Mouse (Mus musculus) heart, adult 2 months (tissue): Measurements from ENCODE around the gene Vmn1r86.

Experiments used
- CTCF ChIP-seq: fragments of 200-600 bp; IDR thresholded peaks from 2 replicates; pipeline ENCODE4 v1.8.1; 2022; ENCODE audit warnings: antibody characterized with exemption, mild to moderate bottlenecking, moderate library complexity
- EP300 ChIP-seq: fragments of 200-500 bp; IDR thresholded peaks from 2 replicates; pipeline ENCODE4 v1.6.1; 2011; ENCODE audit warnings: low read depth, low read length, control low read depth; ENCODE audit not compliant: insufficient read depth
- POLR2A ChIP-seq: fragments of 200-500 bp; IDR thresholded peaks from 2 replicates; pipeline ENCODE4 v1.6.1; 2011; ENCODE audit warnings: mild to moderate bottlenecking, low read depth, low read length, control low read depth; ENCODE audit not compliant: insufficient read depth

- TF ChIP-seq CTCF (no peak), EP300 (no peak), POLR2A (no peak)
Measured at GRCm38 (mm10) chr7:13137340-13137739, 17.6 kb upstream of the Vmn1r86 start.
